Mouse (Mus musculus) midbrain, embryonic 10.5 days (tissue): ENCODE data around the gene Bri3. TPM values are rescaled to one million over a fixed set of nuclear protein-coding genes. Genes with fewer than 3 reads are reported as not detected.

Experiments
- DNase-seq: peaks from one replicate; pipeline ENCODE4 v3.0.0-alpha.2; 2017; ENCODE audit warnings: low spot score
- H3K27ac ChIP-seq: fragments of 300-500 bp; sonication (generic); replicated peaks from 2 replicates; pipeline ENCODE4 v1.5.1; 2016; ENCODE audit warnings: mild to moderate bottlenecking
- H3K27me3 ChIP-seq: fragments of 300-500 bp; sonication (generic); 2 replicates; pipeline ENCODE4 v1.6.1; 2016; ENCODE audit warnings: low read depth, mild to moderate bottlenecking; ENCODE audit not compliant: poor library complexity, severe bottlenecking
- H3K36me3 ChIP-seq: fragments of 300-500 bp; sonication (generic); 2 replicates; pipeline ENCODE4 v1.6.1; 2016; ENCODE audit warnings: mild to moderate bottlenecking, moderate library complexity
- H3K4me1 ChIP-seq: fragments of 300-500 bp; sonication (generic); 2 replicates; pipeline ENCODE4 v1.6.1; 2016
- H3K4me3 ChIP-seq: fragments of 300-500 bp; sonication (generic); 2 replicates; pipeline ENCODE4 v1.5.1; 2016; ENCODE audit warnings: mild to moderate bottlenecking, moderate library complexity
- H3K9me3 ChIP-seq: fragments of 300-500 bp; sonication (generic); replicated peaks from 2 replicates; pipeline ENCODE4 v1.6.1; 2016; ENCODE audit warnings: mild to moderate bottlenecking
- WGBS: fragments of 180-500 bp; shearing (Covaris S2); methylation state at CpG from one replicate; pipeline ENCODE4 v1.1.7; 2016; 5-methylcytosine and 5-hydroxymethylcytosine counted together
- polyA plus RNA-seq: library from polyadenylated mRNA; unstranded; fragments of >200 nt; fragmentation: Nextera tagmentation; extraction: Ambion mirVana; gene quantifications from 2 replicates; pipeline ENCODE4 v1.2.1, GENCODE M21; 2016

Gene Bri3
- polyA plus RNA-seq, 1 experiment from 2014 or later, result 116 TPM

DNA sequence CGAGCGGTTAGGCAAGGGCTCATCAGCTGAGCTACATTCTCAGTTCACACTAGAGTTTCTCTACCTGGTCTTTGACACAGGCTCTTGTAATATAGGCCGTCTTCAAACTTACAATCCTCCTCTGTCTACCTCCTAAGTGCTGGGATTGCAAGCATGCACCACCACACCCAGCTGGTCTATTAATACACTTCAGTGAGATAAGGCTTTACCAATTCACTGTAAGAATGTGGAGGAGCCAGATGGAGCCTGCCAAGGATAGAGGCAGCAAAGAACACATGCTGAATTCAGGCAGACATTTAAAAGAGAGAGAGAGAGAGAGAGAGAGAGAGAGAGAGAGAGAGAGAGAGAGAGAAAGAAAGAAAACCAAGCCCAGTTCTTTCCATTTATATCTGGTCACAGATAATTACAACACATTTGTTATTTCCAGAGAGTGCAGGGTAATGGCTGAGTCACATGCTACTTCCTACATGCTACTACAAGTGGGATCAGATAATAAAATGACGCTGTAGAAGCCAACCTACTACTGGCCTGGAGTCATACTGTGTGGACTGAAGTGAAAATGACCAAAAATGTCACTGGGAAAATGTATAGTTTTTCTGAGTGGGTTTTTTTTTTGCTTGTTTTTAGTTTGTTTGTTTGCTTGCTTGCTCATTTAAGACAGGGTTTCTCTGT, 45.7 kb downstream of the Bri3 start:
- 93% methylated on average over 4 of the region's 4 CpGs for WGBS
- Histone ChIP-seq H3K9me3 (no peaks in the 10 kb centered on the region), H3K27me3 (no peaks in the 10 kb centered on the region), H3K27ac (no peak overlapping the region), H3K4me1 (no peaks in the 10 kb centered on the region), H3K36me3 (no peaks in the 10 kb centered on the region), H3K4me3 (no peak overlapping the region)
- DNase-seq, result no peak

DNA sequence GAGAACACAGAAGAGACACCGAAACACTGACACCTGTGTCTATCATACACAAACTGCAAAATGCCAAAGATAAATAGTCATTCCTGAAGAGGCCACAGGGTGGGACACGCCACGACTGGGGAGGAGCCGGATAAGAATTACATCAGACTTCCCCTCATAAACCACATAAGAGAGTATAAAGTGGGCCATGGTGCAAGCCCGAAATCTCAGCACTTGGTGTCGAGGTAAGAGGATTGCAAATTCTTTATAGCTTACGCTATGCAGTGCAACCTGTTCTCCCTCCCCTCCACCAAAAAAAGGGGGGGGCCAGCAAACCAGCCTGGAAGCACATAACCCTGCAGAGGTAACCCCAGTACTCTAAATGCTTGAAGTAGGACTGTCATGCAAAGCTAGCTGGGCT, 50.7 kb downstream of the Bri3 start:
- H3K9me3 ChIP-seq, result no peaks in the 10 kb centered on the region
- H3K4me1 ChIP-seq, result no peaks in the 10 kb centered on the region
- DNase-seq, result no peak
- H3K27ac ChIP-seq, result no peak overlapping the region
- no peak overlapping the region for H3K4me3 ChIP-seq
- no peaks in the 10 kb centered on the region for H3K36me3 ChIP-seq
- no peaks in the 10 kb centered on the region for H3K27me3 ChIP-seq
- 90% methylated on average over 7 of the region's 7 CpGs for WGBS

DNA sequence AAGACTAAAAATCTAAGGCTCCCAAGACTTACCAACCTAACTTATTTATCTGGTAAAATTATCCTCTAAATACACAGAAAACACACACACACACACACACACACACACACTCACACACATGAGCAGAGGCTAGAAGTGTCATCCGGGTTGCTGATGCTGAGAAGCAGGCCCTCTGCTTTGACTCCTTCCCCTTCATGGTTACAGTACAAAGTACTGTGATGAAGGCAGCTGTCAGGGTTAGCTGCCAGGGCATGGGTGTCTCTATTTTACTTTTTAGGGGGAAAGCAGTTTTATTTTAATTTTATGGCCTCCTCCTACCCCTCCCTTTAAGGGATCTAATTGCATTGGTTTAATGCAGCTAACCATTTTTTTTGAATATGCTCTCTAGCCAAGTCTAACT, 51.1 kb downstream of the Bri3 start:
- 97% methylated on average over 1 of the region's 1 CpGs for WGBS

DNA sequence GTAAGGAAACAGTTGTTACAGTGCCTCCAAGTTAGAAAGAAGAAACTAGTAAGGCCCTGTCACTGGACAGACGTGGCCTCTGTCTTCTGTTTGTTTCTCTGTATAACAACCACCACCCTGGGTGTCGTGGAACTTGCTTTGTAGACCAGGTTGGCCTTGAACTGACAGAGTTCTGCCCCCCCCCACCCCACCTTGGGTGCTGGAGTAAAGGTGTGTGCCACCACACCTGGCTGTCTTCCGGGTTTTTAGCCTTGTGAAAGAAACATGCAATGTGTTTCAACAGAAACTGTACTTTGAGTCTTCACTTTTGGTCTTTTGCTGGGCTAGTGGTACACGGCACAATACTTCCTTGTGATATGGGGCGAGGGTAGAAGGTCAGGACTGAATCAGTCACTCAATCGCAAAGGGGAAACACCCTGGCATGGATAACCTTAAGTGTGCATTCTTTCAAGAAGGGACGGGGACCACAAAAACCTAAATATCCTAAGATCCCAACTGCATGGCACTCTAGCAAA, 51.9 kb downstream of the Bri3 start:
- H3K27me3 ChIP-seq, result no peaks in the 10 kb centered on the region
- H3K4me1 ChIP-seq, result no peaks in the 10 kb centered on the region
- H3K36me3 ChIP-seq, result no peaks in the 10 kb centered on the region
- H3K9me3 ChIP-seq, result no peaks in the 10 kb centered on the region
- WGBS, result 86% methylated on average over 7 of the region's 7 CpGs
- no peak overlapping the region for H3K4me3 ChIP-seq
- DNase-seq, result no peak
- no peak overlapping the region for H3K27ac ChIP-seq

More for the DNA sequence above, 51.1 kb downstream of the Bri3 start:
- Histone ChIP-seq H3K36me3 (no peaks in the 10 kb centered on the region), H3K4me1 (no peaks in the 10 kb centered on the region), H3K27ac (no peak overlapping the region), H3K4me3 (no peak overlapping the region), H3K9me3 (no peaks in the 10 kb centered on the region), H3K27me3 (no peaks in the 10 kb centered on the region)
- no peak for DNase-seq

DNA sequence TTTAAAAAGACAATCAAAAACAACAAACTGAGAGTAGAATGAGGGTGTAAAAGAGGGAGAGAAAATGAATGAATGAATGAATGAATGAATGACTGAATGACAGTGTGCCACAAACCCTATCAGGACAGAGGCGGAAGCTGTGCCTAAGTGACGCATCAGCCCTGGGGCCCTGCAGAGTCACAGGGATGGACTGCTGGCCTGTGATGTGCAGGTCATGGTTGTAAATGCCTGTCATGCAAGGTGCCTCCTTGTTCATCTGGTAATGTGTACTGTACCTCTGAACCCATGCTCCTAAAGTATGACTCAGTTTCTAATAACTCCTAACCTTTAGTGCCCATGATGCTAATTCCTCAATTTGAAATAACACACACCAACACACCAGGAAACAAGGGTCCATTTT, 58.8 kb downstream of the Bri3 start:
- Histone ChIP-seq H3K4me3 (no peak overlapping the region), H3K4me1 (no peaks in the 10 kb centered on the region), H3K27ac (no peak overlapping the region), H3K36me3 (no peaks in the 10 kb centered on the region), H3K9me3 (no peaks in the 10 kb centered on the region), H3K27me3 (no peaks in the 10 kb centered on the region)
- WGBS, result 91% methylated on average over 2 of the region's 2 CpGs
- no peak for DNase-seq

DNA sequence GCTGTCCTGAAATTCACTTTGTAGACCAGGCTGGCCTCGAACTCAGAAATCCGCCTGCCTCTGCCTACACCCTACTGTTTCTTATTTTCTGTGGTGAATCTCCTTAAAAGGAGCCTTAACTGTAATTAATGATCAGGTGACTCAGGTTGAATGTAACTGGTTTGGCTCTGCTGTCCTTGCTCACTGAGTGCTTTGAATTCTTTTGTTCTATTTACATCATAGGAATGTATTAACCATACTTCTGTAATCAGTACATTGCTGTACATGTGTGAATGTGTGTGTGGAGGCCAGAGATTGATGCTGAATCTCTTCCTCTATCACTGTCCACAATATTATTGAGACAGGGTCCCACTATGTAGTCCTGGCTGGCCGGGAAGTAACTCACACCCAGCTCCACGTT, 64.7 kb downstream of the Bri3 start:
- Histone ChIP-seq H3K9me3 (no peaks in the 10 kb centered on the region), H3K4me3 (no peak overlapping the region), H3K36me3 (no peaks in the 10 kb centered on the region), H3K27ac (no peak overlapping the region), H3K4me1 (peaks cover 6% of the 10 kb centered on the region), H3K27me3 (no peaks in the 10 kb centered on the region)
- WGBS, result 85% methylated on average over 4 of the region's 4 CpGs
- DNase-seq, result no peak

DNA sequence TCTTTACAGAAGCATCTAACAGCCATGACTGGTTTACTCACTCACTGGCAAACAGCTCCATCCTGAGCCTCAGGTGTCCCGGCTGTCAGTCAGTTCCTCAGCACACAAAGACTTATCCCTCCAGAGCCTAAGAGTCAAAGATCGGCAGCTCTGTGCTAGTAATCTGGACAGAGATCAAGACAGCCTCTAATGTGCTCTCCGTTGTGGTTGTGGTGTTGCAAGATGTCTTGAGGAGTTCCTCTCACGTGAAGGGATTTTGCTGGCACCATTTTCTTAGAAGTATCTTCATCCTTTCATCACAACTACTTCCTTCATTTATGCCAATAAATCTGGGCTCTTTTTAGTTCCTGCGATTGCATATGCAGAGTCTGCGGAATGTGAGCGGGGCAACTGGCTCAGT, 67.9 kb downstream of the Bri3 start:
- no peak for DNase-seq
- H3K4me3 ChIP-seq, result no peak overlapping the region
- no peaks in the 10 kb centered on the region for H3K36me3 ChIP-seq
- peaks cover 6% of the 10 kb centered on the region for H3K4me1 ChIP-seq
- no peak overlapping the region for H3K27ac ChIP-seq
- no peaks in the 10 kb centered on the region for H3K9me3 ChIP-seq
- 87% methylated on average over 7 of the region's 7 CpGs for WGBS
- H3K27me3 ChIP-seq, result no peaks in the 10 kb centered on the region

DNA sequence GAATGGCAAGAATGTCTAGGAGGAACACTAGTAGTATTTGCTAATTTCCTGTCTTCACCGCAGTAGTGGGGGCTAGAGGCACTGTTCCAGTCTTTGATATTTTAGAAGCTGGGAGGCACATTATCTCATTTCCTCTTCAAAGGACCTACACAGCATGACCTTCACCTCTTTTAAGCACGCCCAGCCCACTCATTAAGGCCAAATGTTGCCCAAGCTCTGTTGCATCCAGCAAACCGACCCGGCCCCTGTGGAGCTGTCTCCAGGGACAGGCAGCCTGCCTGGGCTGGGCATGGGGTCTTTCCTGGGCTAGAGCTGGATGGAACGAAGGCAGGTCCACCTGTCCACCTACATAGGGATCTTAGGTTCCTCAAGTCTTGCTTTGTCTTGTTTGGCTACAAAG, 69.1 kb downstream of the Bri3 start:
- no peak overlapping the region for H3K4me3 ChIP-seq
- H3K36me3 ChIP-seq, result no peaks in the 10 kb centered on the region
- H3K9me3 ChIP-seq, result no peaks in the 10 kb centered on the region
- 0 out of 2 replicates have a peak overlapping the region, but pooled peaks have one; percentile 13 for H3K27ac ChIP-seq
- peaks cover 6% of the 10 kb centered on the region for H3K4me1 ChIP-seq
- no peak for DNase-seq
- H3K27me3 ChIP-seq, result no peaks in the 10 kb centered on the region
- 50% methylated on average over 5 of the region's 5 CpGs for WGBS

DNA sequence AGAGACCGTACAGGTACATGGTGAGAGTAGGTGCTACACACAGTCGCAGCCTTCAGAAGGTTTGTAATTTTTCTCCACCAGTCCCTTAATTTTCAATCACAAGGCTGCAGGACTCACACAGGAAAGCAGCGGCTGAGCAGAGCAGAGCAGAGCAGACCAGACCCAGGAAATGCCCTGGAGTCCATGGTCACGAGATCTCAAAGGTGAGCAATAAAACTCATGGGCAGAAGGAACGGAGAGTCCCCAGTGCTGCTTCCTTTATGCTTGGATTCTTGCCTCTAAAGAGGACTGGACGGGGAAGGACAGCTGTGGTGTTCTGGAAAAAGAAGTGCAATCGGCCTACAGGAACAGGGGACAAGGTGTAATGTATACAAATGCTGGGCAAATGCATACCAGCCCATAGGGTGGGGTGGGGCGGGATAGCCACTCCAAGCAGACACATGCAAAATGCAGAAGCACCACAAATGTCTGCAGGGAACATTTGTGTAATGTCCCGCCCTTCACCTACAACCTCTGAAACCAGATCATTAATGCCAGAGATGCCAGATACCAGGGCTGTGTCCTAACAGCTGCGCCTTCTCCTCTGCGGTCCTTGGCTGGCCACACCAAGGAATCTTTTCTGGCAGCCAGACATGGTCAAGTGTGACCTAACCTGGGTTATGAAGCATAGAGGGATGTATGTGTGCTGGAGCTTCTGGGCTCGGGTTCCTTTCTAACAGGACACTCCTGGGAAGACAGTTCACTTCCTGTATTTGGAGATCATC, 70.7 kb downstream of the Bri3 start:
- WGBS, result 93% methylated on average over 12 of the region's 12 CpGs

DNA sequence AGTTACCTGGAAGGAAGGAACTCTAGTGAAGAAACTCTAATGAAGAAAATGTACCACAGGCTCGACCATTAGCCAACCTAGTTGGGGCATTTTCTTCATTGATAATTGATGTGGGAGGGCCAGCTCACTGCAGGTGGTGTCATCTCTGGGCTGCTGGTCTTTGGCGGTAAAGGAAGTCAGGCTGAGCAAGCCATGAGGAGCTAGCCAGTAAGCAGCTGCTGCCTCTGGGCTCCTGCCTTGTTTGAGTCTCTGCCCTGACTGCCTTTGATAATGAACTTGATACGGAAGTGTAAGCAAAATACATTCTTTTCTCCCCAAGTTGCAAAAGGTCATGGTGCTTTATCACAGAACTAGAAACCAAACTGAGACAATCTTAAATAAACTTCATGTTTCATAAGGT, 72.2 kb downstream of the Bri3 start:
- DNase-seq, result no peak
- no peaks in the 10 kb centered on the region for H3K27me3 ChIP-seq
- no peaks in the 10 kb centered on the region for H3K9me3 ChIP-seq
- no peak overlapping the region for H3K4me3 ChIP-seq
- WGBS, result 79% methylated on average over 3 of the region's 3 CpGs
- H3K27ac ChIP-seq, result no peak overlapping the region
- no peaks in the 10 kb centered on the region for H3K36me3 ChIP-seq
- peaks cover 6% of the 10 kb centered on the region for H3K4me1 ChIP-seq

More for the DNA sequence above, 70.7 kb downstream of the Bri3 start:
- DNase-seq, result no peak
- Histone ChIP-seq H3K27me3 (no peaks in the 10 kb centered on the region), H3K4me3 (no peak overlapping the region), H3K4me1 (peaks cover 6% of the 10 kb centered on the region), H3K9me3 (no peaks in the 10 kb centered on the region), H3K27ac (no peak overlapping the region), H3K36me3 (no peaks in the 10 kb centered on the region)

DNA sequence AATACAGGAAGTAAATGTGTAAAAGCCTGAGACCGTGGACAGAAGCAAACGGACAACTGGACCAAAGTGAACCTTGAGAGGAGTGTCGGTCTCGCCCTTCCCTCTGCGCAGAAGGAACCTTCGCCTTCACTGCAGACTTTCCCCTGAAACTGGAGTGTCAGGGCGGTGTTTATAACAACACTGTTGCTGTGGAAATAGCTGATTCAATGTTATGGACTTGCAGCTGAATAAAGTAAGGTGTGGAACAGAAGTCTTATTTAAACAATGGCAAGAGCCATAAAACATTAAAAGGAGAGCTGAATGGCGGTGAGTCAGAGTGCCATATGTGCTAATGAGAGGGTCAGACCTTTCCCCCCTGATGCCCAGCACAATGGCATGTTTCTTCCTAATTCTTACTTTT, 73.2 kb downstream of the Bri3 start:
- Histone ChIP-seq H3K4me3 (no peak overlapping the region), H3K36me3 (no peaks in the 10 kb centered on the region), H3K27ac (no peak overlapping the region), H3K9me3 (no peaks in the 10 kb centered on the region), H3K27me3 (no peaks in the 10 kb centered on the region), H3K4me1 (peaks cover 6% of the 10 kb centered on the region)
- DNase-seq, result no peak
- 93% methylated on average over 8 of the region's 8 CpGs for WGBS

DNA sequence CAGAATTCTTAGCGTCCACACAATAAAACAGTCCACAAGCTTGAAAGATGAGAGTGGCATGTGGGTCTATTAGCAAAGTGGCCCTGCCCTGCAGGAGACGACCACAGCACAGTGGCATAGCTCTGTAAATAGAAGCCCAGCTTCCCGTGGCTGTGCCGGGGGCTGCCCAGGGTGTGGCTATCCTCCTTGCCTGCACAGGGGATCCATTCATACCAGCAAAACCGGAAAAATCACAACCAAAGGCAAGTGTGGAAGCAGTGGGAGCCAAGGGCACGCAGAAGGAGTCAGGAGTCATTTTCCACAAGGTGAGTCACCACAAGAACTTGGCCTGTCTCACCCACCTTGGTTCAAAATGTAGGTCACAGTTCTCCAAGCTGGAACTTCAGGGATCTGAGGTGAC, 74.0 kb downstream of the Bri3 start:
- Histone ChIP-seq H3K4me1 (peaks cover 4% of the 10 kb centered on the region), H3K4me3 (no peak overlapping the region), H3K27ac (no peak overlapping the region), H3K9me3 (no peaks in the 10 kb centered on the region), H3K27me3 (no peaks in the 10 kb centered on the region), H3K36me3 (no peaks in the 10 kb centered on the region)
- no peak for DNase-seq
- WGBS, result 79% methylated on average over 6 of the region's 6 CpGs

DNA sequence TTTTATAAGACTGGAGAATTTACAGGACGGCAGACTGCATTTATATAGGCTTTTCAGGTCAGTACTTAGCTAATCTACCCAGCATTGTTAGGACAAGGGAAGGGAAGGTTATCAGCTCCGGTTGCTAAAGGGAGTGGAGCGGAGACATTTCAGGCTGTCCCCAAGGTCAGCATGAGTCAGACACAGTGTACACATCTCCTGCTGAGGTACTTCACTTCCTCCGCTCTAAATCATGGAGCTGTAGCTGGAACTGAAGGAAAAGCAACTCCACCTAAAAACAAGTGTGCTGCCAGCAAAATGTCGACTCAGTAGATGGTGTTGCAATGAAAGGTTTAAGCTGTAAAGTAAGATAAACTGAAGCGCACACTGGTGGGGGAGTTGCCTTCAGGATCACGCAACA, 77.4 kb downstream of the Bri3 start:
- WGBS, result 82% methylated on average over 7 of the region's 7 CpGs
- DNase-seq, result no peak

More for the DNA sequence above, 77.4 kb downstream of the Bri3 start:
- Histone ChIP-seq H3K27ac (no peak overlapping the region), H3K27me3 (no peaks in the 10 kb centered on the region), H3K4me1 (peaks cover 4% of the 10 kb centered on the region; the same call in 1 of the 2 replicates), H3K4me3 (no peak overlapping the region), H3K9me3 (no peaks in the 10 kb centered on the region), H3K36me3 (no peaks in the 10 kb centered on the region)
